Mouse (Mus musculus) hindbrain, embryonic 16.5 days (tissue): ENCODE results near the gene Utf1. TPM values are rescaled to one million over a fixed set of nuclear protein-coding genes. Genes with fewer than 3 reads are reported as not detected.

ENCODE experiments used
- ATAC-seq: fragments of 200-750 bp; cut with Nextera tagmentation; 2 replicates; pipeline ENCODE4 v1.8.0; 2017; ENCODE audit warnings: moderate TSS enrichment, moderate library complexity
- H3K27ac ChIP-seq: fragments of 300-500 bp; sonication (generic); 2 replicates; pipeline ENCODE4 v1.5.1; 2014; ENCODE audit warnings: low read depth, mild to moderate bottlenecking, control low read depth, low read length, moderate library complexity
- H3K27me3 ChIP-seq: fragments of 300-500 bp; sonication (generic); replicated peaks from 2 replicates; pipeline ENCODE4 v1.6.1; 2014; ENCODE audit warnings: low read length; ENCODE audit not compliant: control insufficient read depth, insufficient read depth
- H3K36me3 ChIP-seq: fragments of 300-500 bp; sonication (generic); 2 replicates; pipeline ENCODE4 v1.6.1; 2014; ENCODE audit warnings: mild to moderate bottlenecking, low read length, moderate library complexity, mixed read lengths; ENCODE audit not compliant: control insufficient read depth, insufficient read depth
- H3K4me1 ChIP-seq: fragments of 300-500 bp; sonication (generic); 2 replicates; pipeline ENCODE4 v1.6.1; 2014; ENCODE audit warnings: low read depth, low read length; ENCODE audit not compliant: control insufficient read depth, insufficient read depth
- H3K4me2 ChIP-seq: fragments of 300-500 bp; sonication (generic); 2 replicates; pipeline ENCODE4 v1.6.1; 2014; ENCODE audit warnings: mild to moderate bottlenecking, low read length, control low read depth, moderate library complexity
- H3K4me3 ChIP-seq: fragments of 300-500 bp; sonication (generic); 2 replicates; pipeline ENCODE4 v1.5.1; 2014; ENCODE audit warnings: mild to moderate bottlenecking, low read length, control low read depth, moderate library complexity
- H3K9ac ChIP-seq: fragments of 300-500 bp; sonication (generic); 2 replicates; pipeline ENCODE4 v1.6.1; 2014; ENCODE audit warnings: low read depth, mild to moderate bottlenecking, control low read depth, low read length, moderate library complexity
- H3K9me3 ChIP-seq: fragments of 300-500 bp; sonication (generic); 2 replicates; pipeline ENCODE4 v1.6.1; 2014; ENCODE audit warnings: mild to moderate bottlenecking, low read length, moderate library complexity; ENCODE audit not compliant: control insufficient read depth
- WGBS: fragments of 180-500 bp; shearing (Covaris S2); extraction: QIAGEN DNeasy Blood & Tissue Kit; methylation state at CpG from one replicate; pipeline ENCODE4 v1.1.7; 2014; 5-methylcytosine and 5-hydroxymethylcytosine counted together
- polyA plus RNA-seq: library from polyadenylated mRNA; unstranded; fragments of >200 nt; fragmentation: Nextera tagmentation; extraction: Ambion mirVana; gene quantifications from 2 replicates; pipeline ENCODE4 v1.2.1, GENCODE M21; 2015

Utf1 gene
- polyA plus RNA-seq, 1 experiment from 2014 or later = not detected

GRCm38 (mm10) chr7:139905261-139905660, 38.3 kb upstream of the Utf1 start:
- no peaks in the 10 kb centered on the region for H3K27me3 ChIP-seq
- no peak overlapping the region for H3K4me3 ChIP-seq
- WGBS = 13% methylated on average over 6 of the region's 6 CpGs
- ATAC-seq = 0 out of 2 replicates have a peak, but pooled peaks have one; percentile 8
- no peaks in the 10 kb centered on the region for H3K36me3 ChIP-seq
- peak overlapping the region; percentile 17; the same call in 1 of the 2 replicates for H3K9ac ChIP-seq
- no peaks in the 10 kb centered on the region for H3K9me3 ChIP-seq
- H3K4me1 ChIP-seq = peaks cover 20% of the 10 kb centered on the region
- no peak overlapping the region for H3K27ac ChIP-seq
- H3K4me2 ChIP-seq = peak overlapping the region; percentile 6; the same call in 1 of the 2 replicates

GRCm38 (mm10) chr7:139905661-139906060, 37.9 kb upstream of the Utf1 start:
- 5% methylated on average over 6 of the region's 6 CpGs for WGBS
- no peaks in the 10 kb centered on the region for H3K9me3 ChIP-seq
- ATAC-seq = no peak
- no peaks in the 10 kb centered on the region; the same call in 1 of the 2 replicates for H3K27me3 ChIP-seq
- H3K4me3 ChIP-seq = no peak overlapping the region
- H3K4me2 ChIP-seq = peak overlapping the region; percentile 6; the same call in 1 of the 2 replicates
- H3K36me3 ChIP-seq = no peaks in the 10 kb centered on the region
- H3K4me1 ChIP-seq = peaks cover 20% of the 10 kb centered on the region
- no peak overlapping the region for H3K27ac ChIP-seq
- H3K9ac ChIP-seq = no peak overlapping the region

- no peaks in the 10 kb centered on the region; the same call in 1 of the 2 replicates for H3K36me3 ChIP-seq
- peak overlapping the region; percentile 46 for H3K27ac ChIP-seq
- H3K27me3 ChIP-seq = no peaks in the 10 kb centered on the region; the same call in 1 of the 2 replicates
- ATAC-seq = peak; percentile 35; the same call in 1 of the 2 replicates
- no peak overlapping the region for H3K4me2 ChIP-seq
- 49% methylated on average over 5 of the region's 5 CpGs for WGBS
- no peak overlapping the region for H3K4me3 ChIP-seq
- 0 out of 2 replicates have a peak overlapping the region, but pooled peaks have one; percentile 14 for H3K9ac ChIP-seq
- H3K4me1 ChIP-seq = peaks cover 20% of the 10 kb centered on the region
- H3K9me3 ChIP-seq = no peaks in the 10 kb centered on the region
These were observed 35.4 kb upstream of the Utf1 start for GRCm38 (mm10) chr7:139908176-139908575.

GRCm38 (mm10) chr7:139909469-139909868, 34.1 kb upstream of the Utf1 start:
- no peak overlapping the region for H3K4me2 ChIP-seq
- peak; percentile 52 for ATAC-seq
- H3K9me3 ChIP-seq = no peaks in the 10 kb centered on the region
- 27% methylated on average over 6 of the region's 6 CpGs for WGBS
- H3K27ac ChIP-seq = no peak overlapping the region
- no peak overlapping the region for H3K4me3 ChIP-seq
- peaks cover 20% of the 10 kb centered on the region for H3K4me1 ChIP-seq
- no peaks in the 10 kb centered on the region; the same call in 1 of the 2 replicates for H3K36me3 ChIP-seq
- H3K9ac ChIP-seq = no peak overlapping the region
- H3K27me3 ChIP-seq = peaks cover 4% of the 10 kb centered on the region; the same call in 1 of the 2 replicates

- Histone ChIP-seq H3K36me3 (no peaks in the 10 kb centered on the region; the same call in 1 of the 2 replicates), H3K27ac (no peak overlapping the region), H3K9ac (no peak overlapping the region), H3K4me3 (no peak overlapping the region), H3K4me2 (no peak overlapping the region), H3K27me3 (peaks cover 6% of the 10 kb centered on the region; the same call in 1 of the 2 replicates), H3K4me1 (peaks cover 15% of the 10 kb centered on the region), H3K9me3 (no peaks in the 10 kb centered on the region)
- ATAC-seq = no peak
- WGBS = 51% methylated on average over 11 of the region's 11 CpGs
These were observed 33.3 kb upstream of the Utf1 start for GRCm38 (mm10) chr7:139910204-139910835.

GRCm38 (mm10) chr7:139914141-139915047, 29.2 kb upstream of the Utf1 start:
- Histone ChIP-seq H3K27ac (no peak overlapping the region), H3K36me3 (no peaks in the 10 kb centered on the region; the same call in 1 of the 2 replicates), H3K4me3 (peak overlapping the region; percentile 15), H3K4me1 (peaks cover 12% of the 10 kb centered on the region), H3K9ac (no peak overlapping the region), H3K27me3 (peaks cover 6% of the 10 kb centered on the region; the same call in 1 of the 2 replicates), H3K4me2 (peak overlapping the region; percentile 46), H3K9me3 (no peaks in the 10 kb centered on the region)
- ATAC-seq = peak; percentile 58
- WGBS = 13% methylated on average over 29 of the region's 29 CpGs

GRCm38 (mm10) chr7:139915646-139916257, 27.8 kb upstream of the Utf1 start:
- peaks cover 6% of the 10 kb centered on the region; the same call in 1 of the 2 replicates for H3K27me3 ChIP-seq
- no peak overlapping the region; the same call in 1 of the 2 replicates for H3K9ac ChIP-seq
- no peak overlapping the region for H3K27ac ChIP-seq

GRCm38 (mm10) chr7:139916345-139916744, 27.2 kb upstream of the Utf1 start:
- 7% methylated on average over 1 of the region's 1 CpGs for WGBS
- peaks cover 6% of the 10 kb centered on the region; the same call in 1 of the 2 replicates for H3K27me3 ChIP-seq
- no peak overlapping the region for H3K27ac ChIP-seq
- H3K4me2 ChIP-seq = no peak overlapping the region
- no peak overlapping the region for H3K4me3 ChIP-seq
- peaks cover 5% of the 10 kb centered on the region; the same call in 1 of the 2 replicates for H3K36me3 ChIP-seq
- no peaks in the 10 kb centered on the region for H3K9me3 ChIP-seq
- peaks cover 7% of the 10 kb centered on the region for H3K4me1 ChIP-seq
- H3K9ac ChIP-seq = no peak overlapping the region
- ATAC-seq = no peak

More at GRCm38 (mm10) chr7:139915646-139916257, 27.8 kb upstream of the Utf1 start:
- Histone ChIP-seq H3K9me3 (no peaks in the 10 kb centered on the region), H3K4me3 (no peak overlapping the region), H3K36me3 (no peaks in the 10 kb centered on the region; the same call in 1 of the 2 replicates), H3K4me1 (peaks cover 7% of the 10 kb centered on the region), H3K4me2 (peak overlapping the region; percentile 4; the same call in 1 of the 2 replicates)
- ATAC-seq = no peak
- 5% methylated on average over 14 of the region's 14 CpGs for WGBS
